Comparison of ENCODE assay signal across 8 mouse cellular contexts in the genomic region with DNA sequence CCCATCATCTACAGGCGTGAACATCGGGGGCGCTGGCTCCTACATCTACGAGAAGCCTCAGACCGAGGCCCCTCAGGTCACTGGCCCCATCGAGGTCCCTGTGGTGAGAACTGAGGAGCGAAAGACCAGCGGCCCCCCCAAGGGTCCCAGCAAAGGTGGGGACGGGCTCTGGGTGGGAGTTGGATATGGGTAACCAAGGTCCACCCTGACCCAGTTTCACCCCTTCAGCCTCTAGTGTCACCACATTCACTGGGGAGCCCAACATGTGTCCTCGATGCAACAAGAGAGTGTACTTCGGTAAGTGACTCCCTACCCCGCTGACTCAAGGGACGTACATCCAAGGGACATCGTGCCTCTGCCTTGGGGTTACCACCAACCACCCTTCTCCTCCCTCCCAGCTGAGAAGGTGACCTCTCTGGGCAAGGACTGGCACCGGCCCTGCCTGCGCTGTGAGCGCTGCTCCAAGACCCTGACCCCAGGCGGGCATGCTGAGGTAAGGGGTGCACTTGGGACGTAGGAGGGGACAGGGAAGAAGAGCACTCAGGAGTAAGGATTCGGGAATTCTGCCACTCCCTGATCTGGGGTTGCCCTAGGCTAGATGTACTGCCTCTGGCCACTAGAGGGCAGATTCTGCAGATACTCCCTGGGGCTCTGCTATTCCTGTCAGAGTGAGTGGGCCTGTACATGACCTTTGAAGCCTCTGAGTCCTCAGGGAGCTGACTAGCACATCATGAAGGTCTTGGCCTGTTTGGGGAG. TPM values are rescaled to one million over a fixed set of nuclear protein-coding genes. Genes with fewer than 3 reads are reported as not detected.
A peak's percentile ranks its signal among the peaks of the same experiment; 100 is the strongest.
DNase-seq lines count a peak whose midpoint lies in the region; ATAC-seq and TF ChIP-seq lines count a peak whose summit lies in the region.
"Had no signal": no experiment of that assay in that cellular context is flagged by ENCODE, and none has a peak within 500 bp of the region (broad histone marks: within the 10 kb centered on the region; RNA-seq: fewer than 3 reads in every experiment).

No protein-coding gene starts in this region.

- no peak for TF ChIP-seq POLR2A in cortical plate, adult 2 months (IDR thresholded peaks at IDR 0.05; ENCODE audit: extremely low read depth, insufficient read depth, low read length)

- H3K4me3 ChIP-seq in limb, embryonic 11.5 days (ENCODE audit: low read depth, low read length): no peak overlapping the region
- no peak overlapping the region for H3K4me3 ChIP-seq in limb, embryonic 10.5 days
- H3K4me3 ChIP-seq in cortical plate, adult 2 months (ENCODE audit: insufficient read depth, low read length): no peak overlapping the region
- no peak overlapping the region for H3K4me3 ChIP-seq in kidney, embryonic 16.5 days (ENCODE audit: low read length)
- H3K4me3 ChIP-seq: midbrain, embryonic 12.5 days had no signal

- H3K9me3 ChIP-seq in limb, embryonic 11.5 days (ENCODE audit: control insufficient read depth, low read length): no peaks in the 10 kb centered on the region
- no peaks in the 10 kb centered on the region for H3K9me3 ChIP-seq in limb, embryonic 10.5 days (replicated peaks)
- no peaks in the 10 kb centered on the region for H3K9me3 ChIP-seq in kidney, embryonic 16.5 days (ENCODE audit: low read length)
- H3K9me3 ChIP-seq: midbrain, embryonic 12.5 days had no signal

- 72% methylated on average over 20 of the region's 20 CpGs for WGBS in limb, embryonic 11.5 days
- WGBS in limb, embryonic 10.5 days: 83% methylated on average over 20 of the region's 20 CpGs
- 76% methylated on average over 20 of the region's 20 CpGs for WGBS in kidney, embryonic 16.5 days

- ATAC-seq in limb, embryonic 11.5 days (ENCODE audit: insufficient number of reproducible peaks, low FRiP score, low TSS enrichment, low read depth): no peak
- no peak for ATAC-seq in kidney, embryonic 16.5 days (ENCODE audit: low FRiP score, low TSS enrichment)

- H3K9ac ChIP-seq in limb, embryonic 11.5 days (ENCODE audit: low read length): no peak overlapping the region
- H3K9ac ChIP-seq in kidney, embryonic 16.5 days (replicated peaks; ENCODE audit: low read length): 0 out of 2 replicates have a peak overlapping the region, but pooled peaks have one; percentile 22

- TF ChIP-seq CTCF in cortical plate, adult 2 months (IDR thresholded peaks at IDR 0.05; ENCODE audit: extremely low read depth, insufficient read depth, low read length): peak; percentile 68

- no peak overlapping the region for H3K27ac ChIP-seq in limb, embryonic 11.5 days (replicated peaks; ENCODE audit: low read depth, low read length)
- H3K27ac ChIP-seq in limb, embryonic 10.5 days: no peak overlapping the region
- no peak overlapping the region for H3K27ac ChIP-seq in cortical plate, adult 2 months (ENCODE audit: insufficient read depth, low read length)
- no peak overlapping the region for H3K27ac ChIP-seq in kidney, embryonic 16.5 days (ENCODE audit: low read length)
- H3K27ac ChIP-seq: midbrain, embryonic 12.5 days had no signal

- peaks cover 14% of the 10 kb centered on the region for H3K4me1 ChIP-seq in limb, embryonic 11.5 days (ENCODE audit: control insufficient read depth, insufficient read depth, low read length)
- peaks cover 54% of the 10 kb centered on the region for H3K4me1 ChIP-seq in limb, embryonic 10.5 days
- peaks cover 7% of the 10 kb centered on the region for H3K4me1 ChIP-seq in cortical plate, adult 2 months (ENCODE audit: control insufficient read depth, insufficient read depth, low read length)
- peaks cover 82% of the 10 kb centered on the region for H3K4me1 ChIP-seq in kidney, embryonic 16.5 days (ENCODE audit: insufficient read depth, low read length)

- no peaks in the 10 kb centered on the region for H3K36me3 ChIP-seq in limb, embryonic 11.5 days (ENCODE audit: control insufficient read depth, insufficient read depth, low read length)
- H3K36me3 ChIP-seq in limb, embryonic 10.5 days: 0 out of 2 replicates have a peak, but pooled peaks cover 2% of the 10 kb centered on the region
- peaks cover 18% of the 10 kb centered on the region for H3K36me3 ChIP-seq in kidney, embryonic 16.5 days (ENCODE audit: insufficient read depth, low read length)
- no peaks in the 10 kb centered on the region; the same call in 1 of the 2 replicates for H3K36me3 ChIP-seq in splenic B cell, adult 2 months (ENCODE audit: control insufficient read depth, insufficient read depth, low read length, poor library complexity, severe bottlenecking)

- DNase-seq in limb, embryonic 11.5 days (ENCODE audit: low spot score): peak; percentile 48
- no peak for DNase-seq in limb, embryonic 10.5 days (ENCODE audit: low spot score)
- DNase-seq in R1 (ENCODE audit: low read depth, low spot score): peak; percentile 83
- peak; percentile 70 for DNase-seq in splenic B cell, adult 2 months (ENCODE audit: low read depth, low spot score)
- no peak for DNase-seq in right cerebral cortex, postnatal 36 days (ENCODE audit: low spot score in 2 of 2)

- H3K27me3 ChIP-seq in limb, embryonic 11.5 days (ENCODE audit: control insufficient read depth, insufficient read depth, low read length): peaks cover 39% of the 10 kb centered on the region
- peaks cover 82% of the 10 kb centered on the region for H3K27me3 ChIP-seq in limb, embryonic 10.5 days (ENCODE audit: low read depth, poor library complexity, severe bottlenecking)
- no peaks in the 10 kb centered on the region for H3K27me3 ChIP-seq in kidney, embryonic 16.5 days (ENCODE audit: insufficient read depth, low read length)
- no peaks in the 10 kb centered on the region for H3K27me3 ChIP-seq in splenic B cell, adult 2 months (ENCODE audit: control insufficient read depth, insufficient read depth, low read length, poor library complexity, severe bottlenecking)

- no peak overlapping the region for H3K4me2 ChIP-seq in limb, embryonic 11.5 days (ENCODE audit: low read depth, severe bottlenecking)
- no peak overlapping the region for H3K4me2 ChIP-seq in kidney, embryonic 16.5 days (replicated peaks; ENCODE audit: low read depth, low read length)

RNA-seq across cellular contexts. Expression of a gene that starts 1.9 kb away (rescaled TPM):
- polyA plus RNA-seq in limb, embryonic 11.5 days (2014; fragmentation: Nextera tagmentation; extraction: Ambion mirVana): 56.2 and 62.8 TPM in 2 replicates
- 48.7 and 61.0 TPM in 2 replicates for polyA plus RNA-seq in limb, embryonic 10.5 days (2016; fragmentation: Nextera tagmentation; extraction: Ambion mirVana)
- 67.6 and 70.7 TPM in 2 replicates for polyA plus RNA-seq in cortical plate, adult 2 months (2012; rRNA removed)
- 270 and 293 TPM in 2 replicates for polyA plus RNA-seq in kidney, embryonic 16.5 days (2015; fragmentation: Nextera tagmentation; extraction: Ambion mirVana)

RNA-seq across cellular contexts. Expression of a gene that starts 4.1 kb away (rescaled TPM):
- 49.7 and 53.8 TPM in 2 replicates for polyA plus RNA-seq in limb, embryonic 11.5 days (2014; fragmentation: Nextera tagmentation; extraction: Ambion mirVana)
- 58.8 and 63.8 TPM in 2 replicates for polyA plus RNA-seq in limb, embryonic 10.5 days (2016; fragmentation: Nextera tagmentation; extraction: Ambion mirVana)
- 263 and 281 TPM in 2 replicates for polyA plus RNA-seq in cortical plate, adult 2 months (2012; rRNA removed)
- polyA plus RNA-seq in kidney, embryonic 16.5 days (2015; fragmentation: Nextera tagmentation; extraction: Ambion mirVana): 244 and 263 TPM in 2 replicates

RNA-seq across cellular contexts. Expression of a gene that starts 12.0 kb away (rescaled TPM):
- 39.9 and 41.3 TPM in 2 replicates for polyA plus RNA-seq in limb, embryonic 11.5 days (2014; fragmentation: Nextera tagmentation; extraction: Ambion mirVana)
- polyA plus RNA-seq in limb, embryonic 10.5 days (2016; fragmentation: Nextera tagmentation; extraction: Ambion mirVana): 49.4 and 60.2 TPM in 2 replicates
- polyA plus RNA-seq in cortical plate, adult 2 months (2012; rRNA removed): 1.0 and 2.0 TPM in 2 replicates
- polyA plus RNA-seq in kidney, embryonic 16.5 days (2015; fragmentation: Nextera tagmentation; extraction: Ambion mirVana): 38.2 and 45.5 TPM in 2 replicates

RNA-seq across cellular contexts. Expression of a gene that starts 41.6 kb away (rescaled TPM):
- 8.0 and 12.0 TPM in 2 replicates for polyA plus RNA-seq in limb, embryonic 11.5 days (2014; fragmentation: Nextera tagmentation; extraction: Ambion mirVana)
- 12.3 and 15.7 TPM in 2 replicates for polyA plus RNA-seq in limb, embryonic 10.5 days (2016; fragmentation: Nextera tagmentation; extraction: Ambion mirVana)
- 40.1 and 40.7 TPM in 2 replicates for polyA plus RNA-seq in cortical plate, adult 2 months (2012; rRNA removed)
- polyA plus RNA-seq in kidney, embryonic 16.5 days (2015; fragmentation: Nextera tagmentation; extraction: Ambion mirVana): 8.6 and 10.9 TPM in 2 replicates

RNA-seq across cellular contexts. Expression of a gene that starts 46.1 kb away (rescaled TPM):
- 24.2 and 26.4 TPM in 2 replicates for polyA plus RNA-seq in limb, embryonic 11.5 days (2014; fragmentation: Nextera tagmentation; extraction: Ambion mirVana)
- polyA plus RNA-seq in limb, embryonic 10.5 days (2016; fragmentation: Nextera tagmentation; extraction: Ambion mirVana): 22.9 and 25.9 TPM in 2 replicates
- polyA plus RNA-seq in cortical plate, adult 2 months (2012; rRNA removed): 68.4 and 68.7 TPM in 2 replicates
- polyA plus RNA-seq in kidney, embryonic 16.5 days (2015; fragmentation: Nextera tagmentation; extraction: Ambion mirVana): 15.4 and 15.9 TPM in 2 replicates

Comparison
In these comparisons a context has a peak if more than half of its experiments do, and no peak if none do; other contexts are left out.
1. DNase-seq: peak in limb, embryonic 11.5 days (single experiment), R1 (single experiment) and splenic B cell, adult 2 months (single experiment); none in limb, embryonic 10.5 days (single experiment) and right cerebral cortex, postnatal 36 days (0 of 2).
2. RNA of a gene that starts 12.0 kb away (polyA plus RNA-seq): 49.4 to 60.2 TPM in limb, embryonic 10.5 days, 39.9 to 41.3 TPM in limb, embryonic 11.5 days and 38.2 to 45.5 TPM in kidney, embryonic 16.5 days; 1.0 to 2.0 TPM in cortical plate, adult 2 months; every median in the first group is over 10 times any median in the second.